Mouse (Mus musculus): ENCODE results near the gene Gpr156. TPM values are rescaled to one million over a fixed set of nuclear protein-coding genes. Genes with fewer than 3 reads are reported as not detected.
"Not testable (repeated sequence)": the region's sequence is repeated elsewhere in the genome, so short reads cannot be mapped to it uniquely, and the experiment has no call there.

Gene Gpr156
- total RNA-seq, 2 experiments from 2014 or later, result not detected

DNA sequence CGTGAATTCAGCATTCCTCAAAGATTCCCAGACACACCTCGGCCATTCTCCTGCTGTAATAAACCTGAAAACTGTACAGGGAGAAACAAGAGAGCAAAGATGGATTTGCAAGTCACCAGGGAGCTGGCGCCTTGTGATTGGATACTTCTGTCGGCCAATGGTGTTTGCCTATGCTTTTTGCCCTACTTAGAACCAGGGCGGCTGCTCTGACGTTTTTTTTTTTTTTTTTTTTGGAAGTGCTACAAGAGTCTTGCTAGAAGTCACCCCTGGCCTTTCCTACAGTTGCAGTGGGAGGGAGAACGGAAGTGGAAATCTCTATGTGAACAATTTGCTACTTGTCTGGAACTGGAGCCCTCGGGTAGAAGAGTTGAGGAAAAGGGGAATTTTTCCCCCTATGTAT is 56.1 kb downstream of the Gpr156 start:
- no peak overlapping the region for H3K27ac ChIP-seq
- no peak for DNase-seq
- TF ChIP-seq CTCF (IDR thresholded peaks at IDR 0.05), result no peak
- intact Hi-C loops (cut with DNase I), result loop anchor here (5.0 kb wide), 1 partner anchor 225 kb away; no protein-coding TSS in a partner anchor
- no peak overlapping the region for H3K4me3 ChIP-seq

DNA sequence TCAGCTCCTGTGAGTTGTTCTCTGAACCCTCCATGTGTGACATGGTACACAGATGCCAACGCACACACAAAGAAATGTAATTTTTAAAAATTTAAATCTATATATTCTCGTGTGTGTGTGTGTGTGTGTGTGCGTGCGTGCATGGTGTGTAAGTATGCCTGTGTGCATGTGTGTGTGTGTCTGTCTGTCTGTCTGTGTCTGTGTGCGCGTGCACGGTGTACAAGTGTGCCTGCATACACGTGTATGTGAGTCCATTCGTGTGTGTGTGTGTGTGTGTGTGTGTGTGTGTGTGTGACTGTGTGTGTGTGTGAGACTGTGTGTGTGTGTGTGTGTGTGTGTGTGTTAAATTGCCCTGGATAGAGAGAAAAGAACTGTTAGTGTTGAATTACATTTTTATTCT is 56.9 kb downstream of the Gpr156 start:
- intact Hi-C loops (cut with DNase I), result loop anchor here (5.0 kb wide), 1 partner anchor 224 kb away; no protein-coding TSS in a partner anchor

GRCm38 (mm10) chr16:37973855-37974519 is 57.7 kb downstream of the Gpr156 start:
- no peak for DNase-seq
- intact Hi-C loops (cut with DNase I), result loop anchor here (5.0 kb wide), 1 partner anchor 223 kb away; no protein-coding TSS in a partner anchor
- Histone ChIP-seq H3K4me3 (no peak overlapping the region), H3K27ac (no peak overlapping the region)
- TF ChIP-seq CTCF (IDR thresholded peaks at IDR 0.05), result no peak

More for the DNA sequence above, 56.9 kb downstream of the Gpr156 start:
- not testable (repeated sequence) for H3K27ac ChIP-seq, H3K4me3 ChIP-seq, DNase-seq

GRCm38 (mm10) chr16:37974520-37975340 is 58.4 kb downstream of the Gpr156 start:
- DNase-seq, result no peak
- H3K27ac ChIP-seq, result no peak overlapping the region
- H3K4me3 ChIP-seq, result no peak overlapping the region
- peak; percentile 61 for TF ChIP-seq CTCF (IDR thresholded peaks at IDR 0.05)
- intact Hi-C loops (cut with DNase I), result loop anchor here (5.0 kb wide), 1 partner anchor 223 kb away; no protein-coding TSS in a partner anchor

DNA sequence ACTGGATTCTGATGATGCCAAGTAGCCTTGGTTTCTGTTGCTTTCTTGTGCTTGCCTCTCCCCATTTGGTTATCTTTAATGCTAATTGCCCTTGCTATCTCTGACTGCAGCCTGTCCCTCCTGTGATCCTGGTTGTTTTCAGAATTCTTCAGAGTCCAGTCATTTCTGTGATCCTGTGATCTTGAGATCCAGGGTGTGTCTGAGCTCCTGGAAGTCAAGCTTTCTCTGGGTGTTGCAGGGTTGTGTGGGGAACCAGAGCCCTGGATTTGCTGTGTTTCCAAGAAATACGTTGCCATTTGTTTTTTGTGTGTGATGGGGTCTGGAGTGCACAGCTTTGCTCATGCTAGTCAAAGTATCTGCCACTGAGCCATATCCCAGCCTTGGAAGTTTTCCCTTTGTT is 65.6 kb downstream of the Gpr156 start:
- DNase-seq, result no peak
- Histone ChIP-seq H3K27ac (no peak overlapping the region), H3K4me3 (no peak overlapping the region)
- no peak for TF ChIP-seq CTCF (IDR thresholded peaks at IDR 0.05)
- intact Hi-C loops (cut with DNase I), result no loop called here

DNA sequence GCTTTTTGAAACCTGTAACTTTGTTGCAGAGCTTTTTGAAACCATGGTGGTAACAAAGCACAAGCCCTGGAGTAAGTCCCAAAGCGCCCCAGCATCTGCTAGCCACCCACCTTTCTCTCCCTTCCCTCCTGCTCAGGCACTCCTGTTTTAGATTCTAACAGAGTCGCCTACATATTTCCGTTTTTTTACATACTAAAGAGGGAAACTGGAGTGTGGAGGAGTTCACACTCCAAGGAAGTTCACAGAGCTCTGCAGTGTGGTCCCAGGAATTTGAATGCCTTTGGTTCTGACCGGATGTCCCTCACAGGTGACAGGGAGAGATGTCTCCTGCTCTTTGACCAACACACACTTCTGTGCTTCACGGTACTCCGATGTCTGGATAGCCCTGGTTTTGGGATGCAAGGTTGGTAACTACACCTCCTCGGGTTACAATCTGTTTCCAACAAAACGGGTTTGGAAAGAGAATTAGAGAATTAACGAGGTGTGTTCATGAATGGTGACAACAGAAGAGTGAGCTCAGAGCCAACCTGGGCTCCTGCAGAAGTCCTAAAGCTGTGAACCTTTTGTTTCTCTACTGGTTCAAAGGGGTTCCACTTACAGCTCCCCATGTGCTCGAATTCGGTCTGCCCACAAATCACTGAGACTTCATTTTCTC is 72.0 kb downstream of the Gpr156 start:
- Histone ChIP-seq H3K4me3 (no peak overlapping the region), H3K27ac (no peak overlapping the region)
- DNase-seq, result no peak
- intact Hi-C loops (cut with DNase I), result no loop called here
- TF ChIP-seq CTCF (IDR thresholded peaks at IDR 0.05), result no peak

- TF ChIP-seq CTCF (IDR thresholded peaks at IDR 0.05), result no peak
- intact Hi-C loops (cut with DNase I), result loop anchor here (10.0 kb wide), 1 partner anchor 515 kb away; no protein-coding TSS in a partner anchor
- no peak for DNase-seq
- Histone ChIP-seq H3K27ac (no peak overlapping the region), H3K4me3 (no peak overlapping the region)
Measured at GRCm38 (mm10) chr16:37989796-37990195, 73.5 kb downstream of the Gpr156 start.

GRCm38 (mm10) chr16:37990553-37991344 is 74.5 kb downstream of the Gpr156 start:
- Histone ChIP-seq H3K27ac (no peak overlapping the region), H3K4me3 (no peak overlapping the region)
- DNase-seq, result no peak
- TF ChIP-seq CTCF (IDR thresholded peaks at IDR 0.05), result no peak
- intact Hi-C loops (cut with DNase I), result loop anchor here (10.0 kb wide), 1 partner anchor 514 kb away; no protein-coding TSS in a partner anchor

DNA sequence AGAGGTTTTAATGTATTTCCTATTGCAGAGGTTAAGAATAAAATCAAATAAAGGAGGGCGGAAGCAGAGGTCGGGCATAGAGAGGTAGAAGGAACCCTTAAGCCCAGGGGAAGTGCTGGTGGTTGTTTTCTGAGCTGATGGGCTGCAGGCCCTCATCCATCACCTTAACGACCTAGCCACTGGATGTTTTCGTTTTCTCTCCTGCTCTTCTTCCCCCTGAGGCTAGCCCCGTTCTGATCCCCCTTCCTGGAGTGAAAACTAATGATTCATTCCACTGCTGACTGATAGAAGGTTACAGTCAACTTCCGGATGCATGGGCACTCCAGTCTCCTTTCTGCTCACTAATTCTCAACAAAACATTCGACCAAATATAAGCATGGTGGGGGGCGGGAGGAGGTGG is 76.5 kb downstream of the Gpr156 start:
- no peak overlapping the region for H3K4me3 ChIP-seq
- DNase-seq, result no peak
- intact Hi-C loops (cut with DNase I), result loop anchor here (10.0 kb wide), 1 partner anchor 512 kb away; no protein-coding TSS in a partner anchor
- TF ChIP-seq CTCF (IDR thresholded peaks at IDR 0.05), result no peak
- H3K27ac ChIP-seq, result no peak overlapping the region

- intact Hi-C loops (cut with DNase I), result loop anchor here (2.0 to 10.0 kb wide), 2 partner anchors 202 to 510 kb away; no protein-coding TSS in a partner anchor
- peak; percentile 87 for TF ChIP-seq CTCF (IDR thresholded peaks at IDR 0.05)
- Histone ChIP-seq H3K4me3 (peak overlapping the region; percentile 57), H3K27ac (0 out of 2 replicates have a peak overlapping the region, but pooled peaks have one; percentile 3)
- peak; percentile 78 for DNase-seq
Measured at GRCm38 (mm10) chr16:37994647-37995046, 78.4 kb downstream of the Gpr156 start.

- Histone ChIP-seq H3K4me3 (no peak overlapping the region), H3K27ac (no peak overlapping the region)
- DNase-seq, result no peak
- intact Hi-C loops (cut with DNase I), result loop anchor here (10.0 kb wide), 1 partner anchor 507 kb away; no protein-coding TSS in a partner anchor
- TF ChIP-seq CTCF (IDR thresholded peaks at IDR 0.05), result no peak
Measured at GRCm38 (mm10) chr16:37997771-37998170, 81.5 kb downstream of the Gpr156 start.

DNA sequence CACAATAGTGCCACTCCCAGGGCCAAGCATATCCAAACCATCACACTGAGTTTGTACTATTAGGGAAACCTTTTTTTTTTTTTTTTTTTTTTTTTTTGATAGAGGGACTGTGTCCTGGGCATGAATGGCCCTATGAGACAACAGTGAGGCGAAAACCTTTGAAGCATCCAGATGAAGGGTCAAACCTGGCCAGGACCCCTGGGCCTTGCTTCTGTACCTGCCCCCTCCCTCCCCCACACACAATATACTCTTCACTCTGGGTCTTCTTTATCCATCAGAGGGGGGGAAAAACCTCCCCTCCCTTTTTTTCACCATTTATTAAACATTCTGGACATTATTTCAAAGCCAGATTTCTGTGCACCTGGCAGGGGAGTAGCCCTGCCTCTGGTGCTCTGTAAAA is 83.5 kb downstream of the Gpr156 start:
- no peak for TF ChIP-seq CTCF (IDR thresholded peaks at IDR 0.05)
- no peak for DNase-seq
- H3K27ac ChIP-seq, result no peak overlapping the region
- intact Hi-C loops (cut with DNase I), result loop anchor here (10.0 kb wide), 1 partner anchor 505 kb away; no protein-coding TSS in a partner anchor
- H3K4me3 ChIP-seq, result no peak overlapping the region

Data from gastrocnemius, adult 2 months (tissue).